Mouse (Mus musculus): ENCODE data around the gene Vmn1r179.
"Not testable (repeated sequence)": the region's sequence is repeated elsewhere in the genome, so short reads cannot be mapped to it uniquely, and the experiment has no call there.

Vmn1r179 gene

DNA sequence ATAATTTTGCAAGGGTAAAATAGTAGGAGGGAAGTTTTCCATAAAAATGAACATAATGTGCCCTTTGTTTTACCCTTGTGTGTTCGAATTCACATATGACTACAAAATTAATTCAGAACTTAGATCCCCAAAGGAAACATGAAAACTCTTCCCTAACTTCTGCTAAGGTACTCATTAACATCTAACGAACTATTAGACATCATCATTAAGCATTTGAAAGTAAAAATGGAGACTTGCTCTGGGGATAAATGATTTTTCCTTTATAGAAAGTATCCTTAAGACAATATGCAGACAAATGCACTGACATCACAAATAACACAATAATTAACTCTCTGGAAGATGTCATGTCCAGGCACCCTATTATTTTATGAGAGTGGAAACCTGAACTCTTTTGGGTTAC is at the start of gene Vmn1r179:
Gene Vmn1r179 (plus strand): TSS at position 301 of the 400 bp plus-strand sequence.
- no peak for DNase-seq (ENCODE audit: low spot score)

DNA sequence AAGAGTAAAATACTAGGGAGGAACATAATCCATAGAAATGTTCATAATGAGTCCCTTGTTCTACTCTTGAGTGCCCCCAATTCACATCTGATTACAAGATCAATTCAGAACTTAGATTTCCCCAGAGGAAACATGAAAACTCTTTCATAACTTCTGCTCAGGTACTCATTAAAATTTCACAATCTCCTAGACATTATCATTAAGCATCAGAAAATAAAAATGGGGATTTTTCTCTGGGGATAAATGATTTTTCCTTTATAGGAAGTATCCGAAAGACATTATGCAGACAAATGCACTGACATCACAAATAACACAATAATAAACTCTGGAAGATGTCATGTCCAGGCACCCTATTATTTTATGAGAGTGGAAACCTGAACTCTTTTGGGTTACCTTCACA is 35.1 kb upstream of the Vmn1r179 start, which contains the start of gene Vmn1r178:
Gene Vmn1r178 (plus strand): TSS at position 301 of the 400 bp plus-strand sequence.
- DNase-seq (ENCODE audit: low spot score): no peak

DNA sequence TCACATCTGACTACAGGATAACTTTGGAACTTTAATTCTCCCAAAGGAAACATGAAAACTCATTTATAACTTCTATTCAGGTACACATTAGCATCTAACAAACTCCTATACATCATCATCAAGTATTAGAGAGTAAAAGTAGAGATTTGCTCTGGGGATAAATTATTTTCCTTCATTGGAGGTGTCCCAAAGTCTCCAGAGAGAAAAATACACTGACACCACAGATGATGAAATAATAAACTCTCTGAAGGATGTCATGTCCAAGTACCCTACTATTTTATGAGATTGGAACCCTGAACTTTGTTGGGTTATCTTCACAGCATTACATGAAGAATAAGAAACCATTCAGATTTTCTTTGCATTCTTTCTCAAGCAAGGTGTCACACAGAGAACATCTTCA is 23.6 kb downstream of the Vmn1r179 start, which contains the start of gene Vmn1r180:
Gene Vmn1r180 (plus strand): TSS at position 301 of the 400 bp plus-strand sequence.
- DNase-seq (ENCODE audit: low spot score): no peak

DNA sequence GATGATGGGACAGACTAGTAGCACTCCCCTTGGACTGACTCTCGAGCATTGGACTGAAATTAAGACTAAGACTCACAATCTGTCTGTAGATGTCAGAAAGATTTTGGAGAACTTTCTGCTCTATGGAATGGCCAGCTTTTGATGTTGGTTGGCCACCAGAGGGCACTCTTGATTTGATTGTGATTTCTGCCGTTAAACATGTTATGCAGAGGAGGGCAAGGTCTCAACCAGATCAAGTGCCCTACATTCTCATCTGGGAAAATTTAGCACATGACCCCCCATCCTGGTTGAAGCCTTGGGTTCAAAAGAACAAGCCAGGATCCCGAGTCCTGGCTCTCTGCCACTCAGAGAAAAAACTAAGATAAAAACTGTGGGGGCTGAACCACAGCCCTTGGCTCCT is 41.3 kb downstream of the Vmn1r179 start:
- DNase-seq (ENCODE audit: low spot score): not testable (repeated sequence)

DNA sequence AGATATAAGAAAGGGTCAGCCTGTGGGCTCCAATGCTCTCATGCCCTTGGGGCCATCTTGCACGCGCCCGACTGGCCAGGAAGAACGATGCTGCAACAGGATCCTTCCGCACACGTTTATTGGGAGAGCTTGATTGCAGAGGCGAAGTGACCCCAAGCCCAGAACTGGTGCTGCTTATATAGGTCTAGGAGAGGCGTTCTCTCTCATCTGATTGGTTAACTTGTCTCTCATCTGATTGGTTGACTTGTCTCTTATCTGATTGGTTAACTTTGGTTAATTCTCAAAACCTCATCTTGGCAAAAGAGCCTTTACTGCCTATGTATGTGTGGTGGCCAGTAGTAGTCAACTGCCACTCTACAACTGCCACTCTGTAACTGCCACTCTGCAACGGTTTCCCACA is 47.5 kb downstream of the Vmn1r179 start, which contains the start of gene Vmn1r181:
Gene Vmn1r181 (plus strand): TSS at position 301 of the 400 bp plus-strand sequence.
- DNase-seq (ENCODE audit: low spot score): not testable (repeated sequence)

All from MN1 (cell line).